In the genomic region with DNA sequence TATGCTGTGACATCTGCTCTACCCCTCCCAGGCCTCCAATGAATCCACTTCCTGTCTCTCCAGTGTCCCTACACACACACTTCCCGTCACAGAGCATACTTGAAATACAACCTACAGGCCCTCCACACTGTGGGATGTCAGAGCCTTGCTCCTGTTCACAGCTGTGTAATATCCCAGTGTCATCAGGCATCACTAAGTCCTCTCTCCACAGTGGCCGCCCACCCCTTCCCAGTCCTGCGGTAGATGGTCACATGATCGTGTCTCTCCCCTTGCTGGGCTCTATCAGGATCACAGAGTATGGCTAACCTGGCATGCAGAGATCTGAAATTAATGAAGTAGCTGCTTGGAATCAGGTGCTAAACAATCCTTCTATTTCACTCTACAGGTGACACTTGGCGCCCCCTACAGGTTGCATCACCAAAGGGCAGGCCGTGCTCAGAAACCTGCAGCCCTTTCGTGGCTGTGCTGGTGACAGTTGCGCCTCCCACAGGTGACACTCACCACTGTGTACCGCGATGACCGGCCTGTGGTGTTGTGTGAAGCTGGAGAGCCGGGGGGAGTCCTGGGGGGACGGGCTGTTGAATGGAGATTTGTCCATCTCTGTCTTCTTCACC, we compare ENCODE assay signal across 10 mouse cellular contexts. TPM values are rescaled to one million over a fixed set of nuclear protein-coding genes. Genes with fewer than 3 reads are reported as not detected.
A peak's percentile ranks its signal among the peaks of the same experiment; 100 is the strongest.
DNase-seq lines count a peak whose midpoint lies in the region; ATAC-seq and TF ChIP-seq lines count a peak whose summit lies in the region.
"Had no signal": no experiment of that assay in that cellular context is flagged by ENCODE, and none has a peak within 500 bp of the region (broad histone marks: within the 10 kb centered on the region; RNA-seq: fewer than 3 reads in every experiment).

No protein-coding gene starts in this region.

- H3K4me1 ChIP-seq in intestine, embryonic 14.5 days (replicated peaks; ENCODE audit: control insufficient read depth, insufficient read depth, low read length), result peaks cover 54% of the 10 kb centered on the region
- peaks cover 68% of the 10 kb centered on the region for H3K4me1 ChIP-seq in intestine, embryonic 16.5 days (ENCODE audit: control insufficient read depth, insufficient read depth, low read length)
- peaks cover 96% of the 10 kb centered on the region for H3K4me1 ChIP-seq in heart, embryonic 13.5 days

- H3K36me3 ChIP-seq in intestine, embryonic 14.5 days (ENCODE audit: control insufficient read depth, insufficient read depth, low read length), result peaks cover 40% of the 10 kb centered on the region
- H3K36me3 ChIP-seq in intestine, embryonic 16.5 days (ENCODE audit: control insufficient read depth, insufficient read depth, low read length), result peaks cover 10% of the 10 kb centered on the region
- peaks cover 88% of the 10 kb centered on the region for H3K36me3 ChIP-seq in C2C12 (ENCODE audit: control insufficient read depth, insufficient read depth)
- H3K36me3 ChIP-seq in heart, embryonic 13.5 days, result peaks cover 66% of the 10 kb centered on the region

- DNase-seq in intestine, embryonic 14.5 days (ENCODE audit: low spot score), result peak; percentile 76
- peak; percentile 65 to 70 for DNase-seq in adrenal gland, postnatal 36 days
- peak; percentile 77 for DNase-seq in lung, postnatal 10 days
- peak; percentile 74 for DNase-seq in thymus, postnatal 25 days
- DNase-seq in gastrocnemius, adult 8-10 months (ENCODE audit: low spot score in 2 of 2), result no peak
- DNase-seq: liver, embryonic 13.5 days had no signal

- H3K9ac ChIP-seq in intestine, embryonic 14.5 days (ENCODE audit: low read length), result no peak overlapping the region
- no peak overlapping the region for H3K9ac ChIP-seq in intestine, embryonic 16.5 days (ENCODE audit: low read depth, low read length)
- H3K9ac ChIP-seq in heart, embryonic 13.5 days, result 0 out of 2 replicates have a peak overlapping the region, but pooled peaks have one; percentile 71
- H3K9ac ChIP-seq: embryonic facial prominence, embryonic 13.5 days; liver, embryonic 13.5 days had no signal

- H3K79me3 ChIP-seq in C2C12 (ENCODE audit: low read depth), result peaks cover 21% of the 10 kb centered on the region

- no peaks in the 10 kb centered on the region for H3K27me3 ChIP-seq in intestine, embryonic 14.5 days (replicated peaks; ENCODE audit: control insufficient read depth, insufficient read depth, low read length)
- peaks cover 4% of the 10 kb centered on the region; the same call in 1 of the 2 replicates for H3K27me3 ChIP-seq in intestine, embryonic 16.5 days (replicated peaks; ENCODE audit: control insufficient read depth, insufficient read depth, low read length)
- H3K27me3 ChIP-seq in C2C12 (ENCODE audit: control insufficient read depth, insufficient read depth, insufficient read length), result no peaks in the 10 kb centered on the region
- H3K27me3 ChIP-seq in heart, embryonic 13.5 days (replicated peaks), result peaks cover 4% of the 10 kb centered on the region; the same call in 1 of the 2 replicates

- no peak overlapping the region for H3K27ac ChIP-seq in intestine, embryonic 14.5 days (ENCODE audit: low read depth)
- no peak overlapping the region for H3K27ac ChIP-seq in intestine, embryonic 16.5 days (ENCODE audit: low read length)
- 0 out of 2 replicates have a peak overlapping the region, but pooled peaks have one; percentile 98 for H3K27ac ChIP-seq in heart, embryonic 13.5 days (replicated peaks)
- H3K27ac ChIP-seq: embryonic facial prominence, embryonic 13.5 days; liver, embryonic 13.5 days had no signal

- no peak overlapping the region for H3K4me2 ChIP-seq in intestine, embryonic 14.5 days (ENCODE audit: low read length)
- H3K4me2 ChIP-seq in intestine, embryonic 16.5 days (ENCODE audit: low read depth, low read length), result no peak overlapping the region
- peak overlapping the region; percentile 65 for H3K4me2 ChIP-seq in heart, embryonic 13.5 days
- H3K4me2 ChIP-seq: embryonic facial prominence, embryonic 13.5 days had no signal

- peak; percentile 67 for TF ChIP-seq CTCF in C2C12 (IDR thresholded peaks at IDR 0.05; ENCODE audit: control insufficient read depth, insufficient read depth, insufficient read length)

- H3K9me3 ChIP-seq in intestine, embryonic 14.5 days (ENCODE audit: control insufficient read depth, low read length), result no peaks in the 10 kb centered on the region
- no peaks in the 10 kb centered on the region for H3K9me3 ChIP-seq in intestine, embryonic 16.5 days (ENCODE audit: control insufficient read depth, low read length)
- no peaks in the 10 kb centered on the region for H3K9me3 ChIP-seq in heart, embryonic 13.5 days
- H3K9me3 ChIP-seq: embryonic facial prominence, embryonic 13.5 days; liver, embryonic 13.5 days had no signal

- peaks cover 57% of the 10 kb centered on the region for H3K79me2 ChIP-seq in C2C12 (ENCODE audit: control insufficient read depth, insufficient read depth)

- H3K4me3 ChIP-seq in intestine, embryonic 14.5 days (ENCODE audit: low read depth, low read length), result no peak overlapping the region
- no peak overlapping the region for H3K4me3 ChIP-seq in intestine, embryonic 16.5 days (ENCODE audit: low read length)
- H3K4me3 ChIP-seq in C2C12 (ENCODE audit: insufficient read depth, poor library complexity, severe bottlenecking), result no peak overlapping the region
- H3K4me3 ChIP-seq in heart, embryonic 13.5 days, result no peak overlapping the region
- H3K4me3 ChIP-seq: embryonic facial prominence, embryonic 13.5 days; liver, embryonic 13.5 days had no signal

- WGBS in intestine, embryonic 14.5 days, result 50% methylated on average over 13 of the region's 13 CpGs
- WGBS in intestine, embryonic 16.5 days, result 51% methylated on average over 13 of the region's 13 CpGs
- 46% methylated on average over 13 of the region's 13 CpGs for WGBS in heart, embryonic 13.5 days

- ATAC-seq in intestine, embryonic 14.5 days (replicated peaks; ENCODE audit: low FRiP score, low TSS enrichment, low read depth), result no peak
- ATAC-seq in intestine, embryonic 16.5 days, result no peak
- ATAC-seq in heart, embryonic 13.5 days (ENCODE audit: extremely low read depth, insufficient number of reproducible peaks, low FRiP score, low TSS enrichment), result no peak

- H3ac ChIP-seq in C2C12 (ENCODE audit: control insufficient read depth, insufficient read length, low read depth), result no peak overlapping the region

TF ChIP-seq in C2C12, 6 proteins besides CTCF, POLR2A, EP300 and RAD21:
- TF ChIP-seq CEBPB (IDR thresholded peaks at IDR 0.05; ENCODE audit: low read depth), result no peak
- TF ChIP-seq USF1 (IDR thresholded peaks at IDR 0.05; ENCODE audit: low read depth), result no peak
- TF ChIP-seq MAX (IDR thresholded peaks at IDR 0.05), result no peak

RNA-seq across cellular contexts. Expression of a gene that starts 12.8 kb away (rescaled TPM):
- 99.8 and 125 TPM in 2 replicates for polyA plus RNA-seq in intestine, embryonic 14.5 days (2014; fragmentation: Nextera tagmentation; extraction: Ambion mirVana)
- polyA plus RNA-seq in intestine, embryonic 16.5 days (2015; fragmentation: Nextera tagmentation; extraction: Ambion mirVana), result 426 and 504 TPM in 2 replicates
- 0.32 TPM for polyA plus RNA-seq in C2C12 (2012; fragmentation: generic; extraction: Trizol)
- 1 to 10 TPM; 1.2 to 1.6 TPM for total RNA-seq in adrenal gland, postnatal 36 days (2021)
- 2.7 and 3.1 TPM in 2 replicates for polyA plus RNA-seq in heart, embryonic 13.5 days (2015; fragmentation: Nextera tagmentation; extraction: Ambion mirVana)
- total RNA-seq in gastrocnemius, adult 8-10 months (2022), result not detected

RNA-seq across cellular contexts. Expression of a gene that starts 16.9 kb away (rescaled TPM):
- 0.37 and 0.44 TPM in 2 replicates for polyA plus RNA-seq in intestine, embryonic 14.5 days (2014; fragmentation: Nextera tagmentation; extraction: Ambion mirVana)
- polyA plus RNA-seq in intestine, embryonic 16.5 days (2015; fragmentation: Nextera tagmentation; extraction: Ambion mirVana), result 0.55 and 1.8 TPM in 2 replicates
- 0.20 TPM for polyA plus RNA-seq in C2C12 (2012; fragmentation: generic; extraction: Trizol)
- 1 to 10 TPM in 1 of 2 experiments, not detected in 1; 1.5 TPM for total RNA-seq in adrenal gland, postnatal 36 days (2021)
- 0.82 and 1.1 TPM in 2 replicates for polyA plus RNA-seq in heart, embryonic 13.5 days (2015; fragmentation: Nextera tagmentation; extraction: Ambion mirVana)
- 1 to 10 TPM in 2 of 4 experiments, under 1 TPM in 1, not detected in 1; 0.43 to 1.1 (median 1.1) TPM for total RNA-seq in gastrocnemius, adult 8-10 months (2022)

RNA-seq across cellular contexts. Expression of a gene that starts 21.4 kb away (rescaled TPM):
- 2.4 and 4.2 TPM in 2 replicates for polyA plus RNA-seq in intestine, embryonic 14.5 days (2014; fragmentation: Nextera tagmentation; extraction: Ambion mirVana)
- 2.9 and 3.7 TPM in 2 replicates for polyA plus RNA-seq in intestine, embryonic 16.5 days (2015; fragmentation: Nextera tagmentation; extraction: Ambion mirVana)
- polyA plus RNA-seq in C2C12 (2012; fragmentation: generic; extraction: Trizol), result 1.7 TPM
- 1 to 10 TPM; 1.1 to 1.7 TPM for total RNA-seq in adrenal gland, postnatal 36 days (2021)
- polyA plus RNA-seq in heart, embryonic 13.5 days (2015; fragmentation: Nextera tagmentation; extraction: Ambion mirVana), result 2.1 and 2.3 TPM in 2 replicates
- total RNA-seq in gastrocnemius, adult 8-10 months (2022), result 1 to 10 TPM in 2 of 4 experiments, under 1 TPM in 2; 0.59 to 1.8 (median 1.1) TPM

RNA-seq across cellular contexts. Expression of a gene that starts 21.5 kb away (rescaled TPM):
- 70.7 and 70.8 TPM in 2 replicates for polyA plus RNA-seq in intestine, embryonic 14.5 days (2014; fragmentation: Nextera tagmentation; extraction: Ambion mirVana)
- 102 and 109 TPM in 2 replicates for polyA plus RNA-seq in intestine, embryonic 16.5 days (2015; fragmentation: Nextera tagmentation; extraction: Ambion mirVana)
- polyA plus RNA-seq in C2C12 (2012; fragmentation: generic; extraction: Trizol), result 148 TPM
- total RNA-seq in adrenal gland, postnatal 36 days (2021), result 10 to 100 TPM; 48.9 to 54.0 TPM
- 69.7 and 73.6 TPM in 2 replicates for polyA plus RNA-seq in heart, embryonic 13.5 days (2015; fragmentation: Nextera tagmentation; extraction: Ambion mirVana)
- 10 to 100 TPM; 46.5 to 50.1 (median 47.4) TPM for total RNA-seq in gastrocnemius, adult 8-10 months (2022)

RNA-seq across cellular contexts. Expression of a gene that starts 27.4 kb away (rescaled TPM):
- 93.3 and 93.9 TPM in 2 replicates for polyA plus RNA-seq in intestine, embryonic 14.5 days (2014; fragmentation: Nextera tagmentation; extraction: Ambion mirVana)
- 73.2 and 78.7 TPM in 2 replicates for polyA plus RNA-seq in intestine, embryonic 16.5 days (2015; fragmentation: Nextera tagmentation; extraction: Ambion mirVana)
- 61.6 TPM for polyA plus RNA-seq in C2C12 (2012; fragmentation: generic; extraction: Trizol)
- 10 to 100 TPM; 37.8 to 49.0 TPM for total RNA-seq in adrenal gland, postnatal 36 days (2021)
- polyA plus RNA-seq in heart, embryonic 13.5 days (2015; fragmentation: Nextera tagmentation; extraction: Ambion mirVana), result 72.2 and 78.1 TPM in 2 replicates
- 10 to 100 TPM; 14.8 to 18.5 (median 16.6) TPM for total RNA-seq in gastrocnemius, adult 8-10 months (2022)

Comparison
In these comparisons a context has a peak if more than half of its experiments do, and no peak if none do; other contexts are left out.
1. DNase-seq: peak in intestine, embryonic 14.5 days (single experiment), adrenal gland, postnatal 36 days (2 of 2), lung, postnatal 10 days (single experiment) and thymus, postnatal 25 days (single experiment); none in gastrocnemius, adult 8-10 months (0 of 2).
2. RNA of a gene that starts 12.8 kb away (polyA plus RNA-seq): 426 to 504 TPM in intestine, embryonic 16.5 days and 99.8 to 125 TPM in intestine, embryonic 14.5 days; 2.7 to 3.1 TPM in heart, embryonic 13.5 days and 0.32 TPM in C2C12 (single experiment); every median in the first group is over 10 times any median in the second.